Mouse (Mus musculus) MEL (cell line): ENCODE measurements around the gene Snrpf. TPM values are rescaled to one million over a fixed set of nuclear protein-coding genes. Genes with fewer than 3 reads are reported as not detected.
A peak's percentile ranks its signal among the peaks of the same experiment; 100 is the strongest.

Experiments
- DNase-seq: peaks from one replicate; pipeline ENCODE4 v3.0.0; 2011; ENCODE audit warnings: low read depth, low spot score
- H3K27ac ChIP-seq: 2 replicates; pipeline ENCODE4 v1.5.1; 2012; ENCODE audit warnings: low read depth, mild to moderate bottlenecking, control low read depth, low read length, moderate library complexity; ENCODE audit not compliant: control insufficient read depth
- H3K27me3 ChIP-seq, 2 experiments: fragments of 150-350 bp in 1 of 2; sonication (generic) in 1 of 2; 2 replicates each; pipeline ENCODE4 v1.6.1; 2012; ENCODE audit warnings: low read length in 2 of 2, mild to moderate bottlenecking in 2 of 2, improper control_type of control experiment in 1 of 2, moderate library complexity in 1 of 2; ENCODE audit not compliant: insufficient read depth in 2 of 2, control insufficient read depth in 1 of 2
- H3K36me3 ChIP-seq, 2 experiments: 2 replicates each; pipeline ENCODE4 v1.6.1; 2012 to 2014; ENCODE audit warnings: low read length in 2 of 2, improper control_type of control experiment in 1 of 2, inconsistent platforms in 1 of 2, mild to moderate bottlenecking in 1 of 2; ENCODE audit not compliant: insufficient read depth in 2 of 2, control insufficient read depth in 1 of 2
- H3K4me1 ChIP-seq, 2 experiments: fragments of 150-350 bp in 1 of 2; sonication (generic) in 1 of 2; 2 replicates each; pipeline ENCODE4 v1.6.1; 2012; ENCODE audit warnings: low read length in 2 of 2, improper control_type of control experiment in 1 of 2, mild to moderate bottlenecking in 1 of 2; ENCODE audit not compliant: insufficient read depth in 2 of 2, control insufficient read depth in 1 of 2
- H3K4me3 ChIP-seq, 2 experiments: fragments of 150-350 bp in 1 of 2; sonication (generic) in 1 of 2; 2 replicates each; pipeline ENCODE4 v1.5.1; 2012; ENCODE audit warnings: low read depth in 2 of 2, low read length in 2 of 2, mild to moderate bottlenecking in 2 of 2, moderate library complexity in 2 of 2, control low read depth in 1 of 2, improper control_type of control experiment in 1 of 2; ENCODE audit not compliant: control insufficient read depth in 1 of 2, insufficient read depth in 1 of 2
- H3K79me2 ChIP-seq: 2 replicates; pipeline ENCODE4 v1.6.1; 2012; ENCODE audit warnings: mild to moderate bottlenecking, low read length, moderate library complexity; ENCODE audit not compliant: control insufficient read depth, poor library complexity, insufficient read depth
- H3K9ac ChIP-seq: 2 replicates; pipeline ENCODE4 v1.6.1; 2012; ENCODE audit warnings: low read depth, mild to moderate bottlenecking, control low read depth, low read length, moderate library complexity; ENCODE audit not compliant: control insufficient read depth, poor library complexity, severe bottlenecking
- H3K9me3 ChIP-seq: fragments of 150-350 bp; sonication (generic); replicated peaks from 2 replicates; pipeline ENCODE4 v1.6.1; 2012; ENCODE audit warnings: mild to moderate bottlenecking, low read length, improper control_type of control experiment, moderate library complexity; ENCODE audit not compliant: insufficient read depth
- CHD2 ChIP-seq: IDR thresholded peaks from 2 replicates; pipeline ENCODE4 v1.6.1; 2011; ENCODE audit warnings: low read length, improper control_type of control experiment
- CTCF ChIP-seq, 3 experiments: IDR thresholded peaks in 2 of 3; conservative IDR thresholded peaks in 1 of 3; 2 replicates each; pipeline ENCODE4 v1.5.1; 2011 to 2012; ENCODE audit warnings: low read length in 3 of 3, low read depth in 2 of 3, mild to moderate bottlenecking in 2 of 3, improper control_type of control experiment in 1 of 3, inconsistent platforms in 1 of 3, mixed read lengths in 1 of 3, moderate library complexity in 1 of 3; ENCODE audit not compliant: control insufficient read depth in 1 of 3, insufficient read depth in 1 of 3, poor library complexity in 1 of 3, severe bottlenecking in 1 of 3
- ELF1 ChIP-seq: IDR thresholded peaks from 2 replicates; pipeline ENCODE4 v1.6.1; 2014; ENCODE audit warnings: low read depth, mild to moderate bottlenecking, inconsistent platforms, low read length, improper control_type of control experiment, moderate library complexity
- ETS1 ChIP-seq: IDR thresholded peaks from 2 replicates; pipeline ENCODE4 v1.6.1; 2012; ENCODE audit warnings: low read depth, mild to moderate bottlenecking, inconsistent platforms, low read length, improper control_type of control experiment, moderate library complexity
- GABPA ChIP-seq: IDR thresholded peaks from 2 replicates; pipeline ENCODE4 v1.6.1; 2012; ENCODE audit warnings: low read depth, mild to moderate bottlenecking, inconsistent platforms, low read length, improper control_type of control experiment, moderate library complexity
- HCFC1 ChIP-seq: IDR thresholded peaks from 2 replicates; pipeline ENCODE4 v1.6.1; 2012; ENCODE audit warnings: low read depth, mild to moderate bottlenecking, inconsistent platforms, low read length, improper control_type of control experiment, moderate library complexity
- MAX ChIP-seq: IDR thresholded peaks from 2 replicates; pipeline ENCODE4 v1.6.1; 2011; ENCODE audit warnings: low read length, improper control_type of control experiment
- MYB ChIP-seq: IDR thresholded peaks from 2 replicates; pipeline ENCODE4 v1.6.1; 2011; ENCODE audit warnings: mild to moderate bottlenecking, low read depth, low read length, improper control_type of control experiment
- MYC ChIP-seq: IDR thresholded peaks from 2 replicates; pipeline ENCODE4 v1.6.1; 2011; ENCODE audit warnings: low read depth, mild to moderate bottlenecking, low read length, improper control_type of control experiment, moderate library complexity
- POLR2A ChIP-seq, 2 experiments: IDR thresholded peaks; 2 replicates each; pipeline ENCODE4 v1.6.1; 2011 to 2012; ENCODE audit warnings: low read length in 2 of 2, mild to moderate bottlenecking in 2 of 2, control low read depth in 1 of 2, improper control_type of control experiment in 1 of 2, low read depth in 1 of 2, moderate library complexity in 1 of 2; ENCODE audit not compliant: control insufficient read depth in 1 of 2, insufficient read depth in 1 of 2, poor library complexity in 1 of 2
- RAD21 ChIP-seq: IDR thresholded peaks from 2 replicates; pipeline ENCODE4 v1.6.1; 2011; ENCODE audit warnings: mild to moderate bottlenecking, low read depth, low read length, improper control_type of control experiment
- SMC3 ChIP-seq: IDR thresholded peaks from 2 replicates; pipeline ENCODE4 v1.6.1; 2011; ENCODE audit warnings: low read depth, low read length, improper control_type of control experiment
- TAL1 ChIP-seq: IDR thresholded peaks from 2 replicates; pipeline ENCODE4 v1.6.1; 2012; ENCODE audit warnings: mild to moderate bottlenecking, inconsistent platforms, low read length, moderate library complexity, mixed read lengths
- TCF12 ChIP-seq: IDR thresholded peaks from 2 replicates; pipeline ENCODE4 v1.6.1; 2014; ENCODE audit warnings: low read depth, mild to moderate bottlenecking, inconsistent platforms, low read length, improper control_type of control experiment, moderate library complexity
- UBTF ChIP-seq: IDR thresholded peaks from 2 replicates; pipeline ENCODE4 v1.6.1; 2012; ENCODE audit warnings: low read depth, mild to moderate bottlenecking, inconsistent platforms, low read length, improper control_type of control experiment, moderate library complexity, borderline replicate concordance; ENCODE audit not compliant: insufficient read depth
- USF1 ChIP-seq: IDR thresholded peaks from 2 replicates; pipeline ENCODE4 v1.6.1; 2014; ENCODE audit warnings: low read depth, mild to moderate bottlenecking, inconsistent platforms, low read length, improper control_type of control experiment, moderate library complexity
- ZC3H11A ChIP-seq: IDR thresholded peaks from 2 replicates; pipeline ENCODE4 v1.6.1; 2012; ENCODE audit warnings: low read depth, mild to moderate bottlenecking, inconsistent platforms, low read length, improper control_type of control experiment
- ZNF384 ChIP-seq: IDR thresholded peaks from 2 replicates; pipeline ENCODE4 v1.6.1; 2012; ENCODE audit warnings: low read depth, mild to moderate bottlenecking, inconsistent platforms, low read length, improper control_type of control experiment
- polyA plus RNA-seq, 2 experiments: library from polyadenylated mRNA; stranded (reverse) in 1 of 2; unstranded in 1 of 2; fragments of >175 nt in 1 of 2; fragments of >200 nt in 1 of 2; gene quantifications; 2 replicates each; pipeline versions ENCODE4 v1.2.1 to v1.2.4; 2012; ENCODE audit warnings: low replicate concordance in 2 of 2, low read depth in 1 of 2; ENCODE audit not compliant: insufficient read length in 2 of 2, insufficient read depth in 1 of 2, missing spikeins in 1 of 2
- total RNA-seq: library from RNA; depleted of rRNA; stranded (reverse); fragments of 300-350 nt; gene quantifications from 2 replicates; pipeline ENCODE4 v1.2.3, GENCODE M21; 2012

Gene Snrpf
- total and polyA plus RNA-seq, 3 experiments = 91.5 to 150 TPM; not detected in 1

- Histone ChIP-seq H3K4me3 (no peak overlapping the region), H3K79me2 (no peaks in the 10 kb centered on the region), H3K4me1 (peaks cover 0 to 4% of the 10 kb centered on the region in 2 experiments; a peak in 1 of 4 replicates), H3K27ac (no peak overlapping the region), H3K9ac (no peak overlapping the region), H3K9me3 (no peaks in the 10 kb centered on the region), H3K36me3 (no peaks in the 10 kb centered on the region; a peak in 1 of 4 replicates), H3K27me3 (no peaks in the 10 kb centered on the region)
- TF ChIP-seq MAX = no peak
- peak; percentile 91 for TF ChIP-seq SMC3
- TF ChIP-seq ZC3H11A = peak; percentile 74
- no peak for TF ChIP-seq USF1
- TF ChIP-seq RAD21 = peak; percentile 82
- TF ChIP-seq ZNF384 = peak; percentile 72
- TF ChIP-seq MYC = no peak
- no peak for TF ChIP-seq MYB
- TF ChIP-seq ELF1 = 0 out of 2 replicates have a peak, but pooled peaks have one; percentile 10
- TF ChIP-seq CTCF (IDR thresholded peaks at IDR 0.05 in 2 of 3, conservative IDR thresholded peaks at IDR 0.05 in 1 of 3; ENCODE audit: control insufficient read depth in 1 of 3, insufficient read depth in 1 of 3, low read depth in 2 of 3, low read length in 3 of 3, poor library complexity in 1 of 3, severe bottlenecking in 1 of 3) = peak; percentile 73 to 91 (median 83)
- DNase-seq = peak; percentile 91
Observed at GRCm38 (mm10) chr10:93577271-93577886, 12.1 kb downstream of the Snrpf start.

- no peaks in the 10 kb centered on the region for H3K9me3 ChIP-seq
- no peak for DNase-seq
- TF ChIP-seq GABPA = no peak
- TF ChIP-seq ETS1 = no peak
- TF ChIP-seq POLR2A (IDR thresholded peaks at IDR 0.05; ENCODE audit: control insufficient read depth in 1 of 2, insufficient read depth in 1 of 2, low read depth in 1 of 2, low read length in 2 of 2, poor library complexity in 1 of 2) = no peak
- no peak for TF ChIP-seq UBTF
- no peak for TF ChIP-seq ELF1
- no peak for TF ChIP-seq CHD2
- no peak for TF ChIP-seq ZC3H11A
- TF ChIP-seq TCF12 = no peak
- TF ChIP-seq HCFC1 = no peak
- TF ChIP-seq USF1 = no peak
- no peak for TF ChIP-seq TAL1
- TF ChIP-seq, all 39 proteins: peak for 0
- Histone ChIP-seq H3K27me3 (no peaks in the 10 kb centered on the region), H3K9ac (no peak overlapping the region), H3K4me1 (peaks cover 0 to 4% of the 10 kb centered on the region in 2 experiments; a peak in 1 of 4 replicates), H3K36me3 (no peaks in the 10 kb centered on the region; a peak in 1 of 4 replicates), H3K79me2 (no peaks in the 10 kb centered on the region), H3K4me3 (no peak overlapping the region), H3K27ac (no peak overlapping the region)
Observed at GRCm38 (mm10) chr10:93575960-93576359, 13.5 kb downstream of the Snrpf start.
